Mouse (Mus musculus) megakaryocyte-erythroid progenitor cell, adult 5-6 weeks (primary cell): ENCODE data around the gene Abhd2. TPM values are rescaled to one million over a fixed set of nuclear protein-coding genes. Genes with fewer than 3 reads are reported as not detected.

Source experiments
- ATAC-seq: replicated peaks from 2 replicates; pipeline ENCODE4 v1.8.0; 2016; ENCODE audit warnings: mild to moderate bottlenecking, inconsistent platforms; ENCODE audit not compliant: severe bottlenecking, poor library complexity, low FRiP score, low TSS enrichment
- total RNA-seq, 2 experiments: library from RNA; stranded (forward) in 1 of 2; stranded (reverse) in 1 of 2; fragments of 200-1000, 215-1000 nt in 1 of 2; fragments of >200 nt in 1 of 2; fragmentation: Nextera tagmentation in 1 of 2; gene quantifications; 2 replicates each; pipeline ENCODE4 v1.2.3; 2014 to 2017

Abhd2 gene
- total RNA-seq, 2 experiments from 2014 or later, result 13.9 to 23.6 TPM

- ATAC-seq, result no peak
Measured at GRCm38 (mm10) chr7:79362208-79362607, 89.2 kb downstream of the Abhd2 start.

DNA sequence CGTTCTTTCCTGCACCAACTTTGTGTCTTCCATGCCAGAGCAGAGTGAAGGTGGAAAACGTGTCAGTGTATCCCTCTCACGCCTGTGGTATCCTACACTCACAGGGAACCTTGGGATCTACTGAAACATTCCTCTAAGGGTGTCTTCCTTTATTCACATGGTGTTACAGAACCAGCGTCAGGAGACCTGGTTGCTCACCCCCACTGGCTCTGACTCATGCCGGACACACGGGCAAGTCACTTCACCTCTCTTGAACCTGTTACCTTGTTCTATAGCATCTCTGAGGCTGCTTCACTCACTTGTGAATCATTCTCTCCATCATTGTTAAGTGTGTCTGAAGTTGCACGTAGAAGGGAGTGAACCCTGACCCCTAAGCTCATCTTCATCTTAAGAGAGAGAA lies 89.8 kb downstream of the Abhd2 start:
- ATAC-seq, result no peak

DNA sequence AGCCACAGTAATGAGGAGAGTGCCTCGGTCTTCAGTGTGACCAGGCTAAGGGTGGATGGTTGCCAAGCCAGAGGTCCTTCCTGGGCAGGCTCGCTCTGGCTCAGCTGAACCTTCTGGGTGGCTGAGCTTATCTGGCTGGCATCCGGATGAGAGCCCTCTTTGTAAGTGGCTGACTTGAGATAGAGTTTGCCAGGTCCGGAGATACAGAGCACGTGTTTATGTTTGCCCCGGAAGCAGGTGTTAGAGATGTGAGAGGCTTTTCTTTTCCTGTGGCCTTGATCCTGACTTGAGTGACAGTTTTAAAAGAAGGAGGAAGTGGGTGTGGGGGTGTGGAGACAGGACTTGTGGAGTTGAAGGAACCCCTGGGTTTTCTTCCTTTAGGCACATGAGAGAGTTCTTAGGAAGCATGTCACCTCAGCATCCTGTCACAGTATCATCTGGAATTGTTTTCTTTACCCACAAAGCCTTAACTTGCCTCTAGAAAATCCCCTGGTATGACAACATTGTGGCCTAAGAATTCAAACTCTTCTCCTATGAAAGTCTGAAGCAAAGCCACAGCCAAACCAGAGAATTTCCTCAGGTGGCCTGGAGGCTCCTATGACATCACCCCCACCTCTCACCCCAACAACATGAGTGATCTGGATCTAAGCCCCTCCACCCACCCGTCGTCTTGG lies 90.5 kb downstream of the Abhd2 start:
- ATAC-seq, result peak; percentile 46

GRCm38 (mm10) chr7:79368664-79369063 lies 95.7 kb downstream of the Abhd2 start:
- no peak for ATAC-seq

DNA sequence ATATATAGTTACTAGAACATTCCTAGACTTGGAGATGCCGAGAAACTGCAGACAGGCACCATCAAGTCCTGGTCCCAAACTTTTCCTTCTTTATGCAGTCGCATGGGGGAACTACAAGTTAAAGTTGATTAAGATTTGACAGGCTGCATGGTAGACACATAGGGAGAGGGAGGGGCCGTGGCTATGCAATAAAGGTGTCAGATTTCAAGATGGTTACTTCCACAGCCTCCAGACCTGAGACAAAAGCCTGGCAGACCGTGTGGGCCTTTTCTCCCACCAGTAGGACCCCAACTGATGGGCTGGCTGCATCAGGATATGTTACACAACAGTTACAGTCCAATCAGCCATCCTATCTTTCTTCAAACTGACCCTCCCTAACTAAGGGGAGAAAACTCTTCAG lies 96.4 kb downstream of the Abhd2 start:
- ATAC-seq, result no peak

DNA sequence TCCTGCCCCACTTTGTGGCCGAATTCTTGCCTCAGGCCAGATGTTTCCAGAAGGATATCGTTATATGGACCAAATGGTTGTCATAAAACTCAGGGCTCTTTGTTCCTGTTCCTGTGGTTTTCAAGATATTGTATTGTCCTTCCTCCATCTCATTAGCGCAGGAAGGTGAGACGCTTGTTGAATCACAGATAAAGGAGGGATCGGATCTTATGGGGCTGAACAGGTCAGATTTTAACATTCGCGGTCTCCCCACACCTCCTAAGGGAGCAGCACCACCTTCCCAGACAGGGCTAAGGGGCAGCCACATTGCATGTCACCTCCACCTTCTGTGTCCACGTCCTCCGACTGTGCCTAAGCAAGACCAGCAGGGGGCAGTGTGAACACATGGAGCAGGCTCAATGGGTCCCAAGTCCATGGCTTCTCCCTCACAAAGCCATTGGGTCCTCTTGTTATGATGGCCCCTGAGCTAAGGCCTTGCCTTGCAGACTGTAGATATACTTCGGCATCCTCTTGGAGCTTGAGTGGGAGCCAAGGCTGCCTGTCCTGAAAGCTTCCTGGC lies 98.4 kb downstream of the Abhd2 start:
- peak; percentile 94 for ATAC-seq

- no peak for ATAC-seq
Measured at GRCm38 (mm10) chr7:79374017-79374416, 101.0 kb downstream of the Abhd2 start.

DNA sequence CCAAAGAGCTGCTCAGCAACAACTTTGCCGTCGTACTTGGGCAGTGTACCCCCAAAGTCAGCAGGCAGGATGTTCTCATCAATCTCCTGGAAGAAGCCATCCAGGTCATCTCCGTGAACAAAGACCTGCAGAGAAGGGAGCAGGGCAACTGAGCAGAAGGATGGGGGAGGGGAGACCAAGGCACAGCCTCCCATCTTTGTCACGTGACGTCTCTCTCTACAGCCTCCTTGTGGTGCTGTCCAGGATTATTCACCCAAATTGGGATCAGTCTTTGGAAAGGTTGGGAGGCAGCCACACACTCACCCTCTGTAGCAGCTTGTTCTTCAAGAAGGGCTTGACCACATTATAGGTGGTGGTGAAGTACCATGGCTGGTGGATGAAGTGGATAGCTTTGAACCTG lies 102.6 kb downstream of the Abhd2 start:
- no peak for ATAC-seq

- ATAC-seq, result peak; percentile 85
Measured at GRCm38 (mm10) chr7:79376516-79377275, 103.7 kb downstream of the Abhd2 start.

DNA sequence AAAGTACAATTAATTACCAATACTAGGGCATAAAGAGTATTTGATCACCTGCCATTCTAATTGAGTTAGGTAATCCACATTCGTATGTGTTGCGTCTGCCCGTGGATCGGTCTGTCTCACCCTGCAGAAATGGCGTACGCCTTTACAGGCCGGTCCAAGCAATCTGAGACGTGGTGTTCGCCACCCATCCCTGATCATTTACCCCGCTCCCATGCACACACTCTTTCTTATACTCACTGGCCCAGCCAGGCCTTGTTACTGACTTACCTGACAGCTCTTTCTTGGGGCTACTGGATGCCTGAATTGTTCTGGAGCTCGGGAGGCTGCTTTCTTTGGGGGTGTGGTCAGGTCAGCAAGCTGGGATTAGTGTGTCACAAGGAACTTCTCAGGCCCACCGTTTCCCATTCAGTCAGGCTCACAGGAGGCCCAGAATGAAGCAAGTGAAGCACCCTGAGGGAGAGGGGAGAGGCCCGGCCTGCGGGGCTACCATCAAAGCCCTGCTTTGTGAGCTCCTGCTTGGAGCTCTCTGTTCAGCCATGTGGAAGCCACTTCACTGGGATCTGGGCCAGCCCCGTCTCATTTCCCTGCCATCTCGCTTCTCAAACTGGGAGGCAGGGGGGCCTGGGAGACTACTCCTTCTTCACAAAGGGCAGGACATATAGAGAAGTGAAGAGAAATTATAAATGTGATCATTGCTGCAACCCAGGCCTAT lies 113.6 kb downstream of the Abhd2 start, which contains the start of gene Rlbp1:
TSS of gene Rlbp1 (minus strand) at position 627 of the 712 bp plus-strand sequence.
- ATAC-seq, result no peak

DNA sequence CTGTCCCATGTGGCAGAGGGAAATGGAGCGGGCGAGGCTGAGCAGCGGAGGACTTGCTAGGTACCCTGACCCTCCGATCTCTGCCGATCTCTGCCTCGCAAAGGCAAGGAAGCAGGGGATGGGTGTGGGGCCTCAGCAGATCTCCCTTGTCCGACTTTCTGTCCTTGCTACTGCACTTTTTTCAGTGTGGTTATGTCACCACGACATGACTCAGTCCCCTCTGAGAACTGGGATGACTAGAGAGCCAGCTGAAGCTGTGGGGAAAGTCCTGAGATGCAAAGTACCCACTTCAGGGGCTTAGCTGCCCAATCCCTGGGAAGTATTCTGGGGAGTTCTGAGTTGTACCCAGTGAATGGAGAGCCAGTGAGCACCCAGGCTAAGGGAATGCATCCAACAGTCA lies 114.1 kb downstream of the Abhd2 start:
- ATAC-seq, result no peak

DNA sequence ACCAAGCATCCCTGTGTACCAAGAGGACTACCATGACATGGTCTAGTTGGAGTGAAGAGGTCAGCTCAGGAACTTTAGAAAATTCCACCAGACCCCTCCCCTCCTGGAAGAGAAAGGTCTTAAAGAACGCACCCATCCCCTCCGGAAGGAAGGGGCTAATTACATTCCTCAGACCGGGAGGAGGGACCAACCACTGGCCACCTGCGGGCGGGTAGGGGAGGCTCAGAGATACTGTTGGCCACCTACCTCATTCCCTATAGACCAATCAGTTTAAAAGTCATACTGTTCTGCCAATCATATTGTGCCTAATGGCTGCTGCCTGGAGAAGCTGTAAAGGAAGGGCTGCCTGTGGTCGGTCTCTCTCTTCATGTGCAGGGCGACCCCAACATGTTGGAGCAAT lies 115.0 kb downstream of the Abhd2 start:
- no peak for ATAC-seq

DNA sequence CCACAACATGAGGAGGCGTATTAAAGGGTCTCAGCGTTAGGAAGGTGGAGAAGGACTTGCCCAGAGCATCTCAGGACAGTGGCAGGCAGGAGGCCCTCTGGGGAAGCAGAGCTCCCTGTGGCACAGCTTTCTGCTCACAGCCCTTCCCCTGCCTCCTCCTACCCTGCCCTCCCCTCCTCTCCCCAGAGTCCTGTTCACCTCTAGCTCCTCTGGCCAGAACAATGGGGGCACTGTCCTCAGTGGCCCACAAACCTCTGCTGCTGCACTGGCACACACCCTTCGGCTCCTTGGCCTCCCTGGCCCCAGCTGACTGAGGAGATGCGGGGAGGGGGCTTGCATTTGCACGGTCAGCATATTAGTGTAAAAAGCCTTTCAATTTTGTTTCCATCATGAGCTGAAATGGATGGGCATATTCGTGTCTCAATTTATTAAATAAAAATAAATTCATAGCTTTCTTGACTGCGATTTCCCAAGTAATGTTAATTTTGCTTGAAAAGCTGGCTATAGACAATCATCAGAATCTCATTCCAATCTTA lies 115.7 kb downstream of the Abhd2 start:
- no peak for ATAC-seq

DNA sequence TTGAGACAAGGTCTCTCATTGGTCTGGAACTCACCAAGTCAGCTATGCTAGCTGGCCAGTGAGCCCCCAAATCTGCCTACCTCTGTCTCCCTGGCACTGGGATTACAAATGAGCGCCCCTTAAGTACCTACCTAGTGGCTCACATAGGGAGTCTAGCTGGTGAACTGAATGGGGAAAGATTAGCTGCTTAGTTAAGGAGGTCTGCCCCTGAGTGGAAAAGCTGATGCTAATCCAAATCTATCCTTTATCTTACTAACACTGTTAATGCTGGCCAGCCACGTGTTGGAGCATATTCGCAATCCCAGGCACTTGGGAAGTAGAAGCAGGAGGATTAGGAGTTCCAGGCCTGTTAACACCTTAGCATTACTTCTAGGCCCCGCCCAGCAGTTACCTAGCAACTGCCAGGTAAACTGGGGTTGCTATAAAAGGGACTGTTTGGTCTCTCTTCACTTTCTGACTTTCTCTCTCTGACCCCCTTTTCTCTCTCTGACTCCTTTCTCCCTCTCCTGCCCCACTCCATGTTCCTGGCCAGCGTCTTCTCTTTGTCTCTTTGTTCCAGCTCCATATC lies 117.2 kb downstream of the Abhd2 start:
- ATAC-seq, result no peak

GRCm38 (mm10) chr7:79391471-79391870 lies 118.5 kb downstream of the Abhd2 start:
- 0 out of 2 replicates have a peak, but pooled peaks have one; percentile 4 for ATAC-seq

GRCm38 (mm10) chr7:79391883-79392649 lies 119.1 kb downstream of the Abhd2 start, which contains the start of gene Fanci:
Fanci (plus strand) TSS chr7:79391929.
- peak; percentile 90 for ATAC-seq

- ATAC-seq, result peak; percentile 83
Measured at GRCm38 (mm10) chr7:79392860-79393513, 120.0 kb downstream of the Abhd2 start.

DNA sequence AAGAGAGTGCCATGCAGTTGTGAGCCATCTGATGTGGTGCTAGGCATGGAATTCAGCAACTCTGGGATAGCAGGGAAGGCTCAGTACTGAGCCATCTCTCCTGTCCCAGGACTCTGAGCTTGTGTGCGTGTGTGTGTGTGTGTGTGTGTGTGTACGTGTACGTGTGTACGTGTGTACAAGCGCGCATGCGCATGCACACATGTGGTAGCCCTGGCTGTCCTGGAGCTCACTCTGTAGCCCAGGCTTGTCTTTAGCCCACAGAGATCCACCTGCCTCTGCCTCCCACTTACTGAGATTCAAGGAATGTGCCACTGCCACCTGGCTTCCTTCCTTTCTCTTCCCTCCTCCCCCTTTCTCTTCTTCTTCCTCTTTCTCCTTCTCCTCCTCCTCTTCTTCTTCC lies 120.9 kb downstream of the Abhd2 start:
- ATAC-seq, result no peak
